Mouse (Mus musculus) hindbrain, embryonic 15.5 days (tissue): ENCODE measurements at regions not wholly inside any gene's neighbourhood (a gene's known extent, or its start where the extent isn't known, plus 50 kb on each side); places are given as distances from the start of the nearest gene placed in this dataset.
A peak's percentile ranks its signal among the peaks of the same experiment; 100 is the strongest.

Source experiments
- ATAC-seq: fragments of 200-750 bp; cut with Nextera tagmentation; 2 replicates; pipeline ENCODE4 v1.8.0; 2017; ENCODE audit warnings: low read depth, moderate number of reproducible peaks, moderate TSS enrichment; ENCODE audit not compliant: low FRiP score
- H3K27ac ChIP-seq: fragments of 300-500 bp; sonication (generic); replicated peaks from 2 replicates; pipeline ENCODE4 v1.5.1; 2015; ENCODE audit warnings: mild to moderate bottlenecking, inconsistent platforms
- H3K27me3 ChIP-seq: fragments of 300-500 bp; sonication (generic); 2 replicates; pipeline ENCODE4 v1.6.1; 2015; ENCODE audit warnings: control low read depth, inconsistent platforms
- H3K36me3 ChIP-seq: fragments of 300-500 bp; sonication (generic); 2 replicates; pipeline ENCODE4 v1.6.1; 2015; ENCODE audit warnings: control low read depth, inconsistent platforms
- H3K4me1 ChIP-seq: fragments of 300-500 bp; sonication (generic); replicated peaks from 2 replicates; pipeline ENCODE4 v1.6.1; 2015; ENCODE audit warnings: control low read depth, inconsistent platforms
- H3K4me2 ChIP-seq: fragments of 300-500 bp; sonication (generic); 2 replicates; pipeline ENCODE4 v1.6.1; 2015; ENCODE audit warnings: moderate library complexity, mild to moderate bottlenecking, inconsistent platforms
- H3K4me3 ChIP-seq: fragments of 300-500 bp; sonication (generic); 2 replicates; pipeline ENCODE4 v1.5.1; 2015; ENCODE audit warnings: mild to moderate bottlenecking, inconsistent platforms
- H3K9ac ChIP-seq: fragments of 300-500 bp; sonication (generic); 2 replicates; pipeline ENCODE4 v1.6.1; 2015; ENCODE audit warnings: inconsistent platforms
- H3K9me3 ChIP-seq: fragments of 300-500 bp; sonication (generic); 2 replicates; pipeline ENCODE4 v1.6.1; 2016; ENCODE audit warnings: control low read depth, inconsistent platforms
- WGBS: fragments of 180-500 bp; shearing (Covaris S2); methylation state at CpG from one replicate; pipeline ENCODE4 v1.1.7; 2015; 5-methylcytosine and 5-hydroxymethylcytosine counted together

DNA sequence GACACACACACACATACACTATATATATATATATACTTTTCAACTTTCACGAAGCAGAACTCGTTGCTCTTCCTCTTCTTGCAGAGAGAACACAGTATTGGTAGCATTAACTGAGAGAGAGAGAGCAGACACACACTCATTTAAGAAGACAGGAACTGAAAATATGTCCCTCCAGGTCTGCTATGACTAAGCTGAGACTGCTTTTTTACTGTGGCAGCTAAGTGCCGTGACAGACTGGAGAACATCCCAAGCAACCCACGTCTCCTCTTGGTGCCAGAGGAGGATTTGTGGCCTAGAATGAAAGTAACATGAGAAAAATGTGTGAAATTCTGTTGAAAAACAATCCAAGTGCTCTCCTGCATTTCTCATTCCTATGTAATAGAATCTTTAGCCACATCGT is 159.9 kb upstream of the Tmco5 start:
- Histone ChIP-seq H3K4me2 (no peak overlapping the region), H3K4me3 (no peak overlapping the region), H3K9me3 (no peaks in the 10 kb centered on the region), H3K27me3 (no peaks in the 10 kb centered on the region), H3K4me1 (no peaks in the 10 kb centered on the region), H3K9ac (no peak overlapping the region), H3K36me3 (no peaks in the 10 kb centered on the region), H3K27ac (no peak overlapping the region)
- WGBS, result 84% methylated on average over 5 of the region's 5 CpGs
- ATAC-seq, result no peak

DNA sequence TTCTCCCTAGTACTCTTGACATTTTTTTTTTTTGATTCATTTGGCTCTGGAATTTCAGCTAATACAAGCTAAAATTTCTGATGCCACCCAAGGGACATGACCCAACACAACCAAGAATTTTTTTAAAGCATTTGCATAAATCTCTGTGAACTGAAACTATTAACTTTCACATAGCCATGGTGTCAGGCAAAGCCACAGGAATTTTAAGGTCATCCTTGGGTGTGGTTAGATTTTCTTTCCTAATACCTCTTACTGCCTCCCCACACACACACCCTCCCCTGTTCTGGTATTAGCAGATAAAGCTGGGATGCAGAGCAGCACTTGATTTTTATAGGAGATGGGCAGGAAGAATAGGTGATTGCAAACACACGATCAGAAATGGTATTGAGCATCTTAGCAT is 150.9 kb upstream of the Tmco5 start:
- Histone ChIP-seq H3K27ac (no peak overlapping the region), H3K4me1 (no peaks in the 10 kb centered on the region), H3K4me3 (no peak overlapping the region), H3K9ac (no peak overlapping the region), H3K9me3 (no peaks in the 10 kb centered on the region), H3K36me3 (no peaks in the 10 kb centered on the region), H3K4me2 (no peak overlapping the region), H3K27me3 (no peaks in the 10 kb centered on the region)
- WGBS, result 81% methylated on average over 1 of the region's 1 CpGs
- no peak for ATAC-seq

DNA sequence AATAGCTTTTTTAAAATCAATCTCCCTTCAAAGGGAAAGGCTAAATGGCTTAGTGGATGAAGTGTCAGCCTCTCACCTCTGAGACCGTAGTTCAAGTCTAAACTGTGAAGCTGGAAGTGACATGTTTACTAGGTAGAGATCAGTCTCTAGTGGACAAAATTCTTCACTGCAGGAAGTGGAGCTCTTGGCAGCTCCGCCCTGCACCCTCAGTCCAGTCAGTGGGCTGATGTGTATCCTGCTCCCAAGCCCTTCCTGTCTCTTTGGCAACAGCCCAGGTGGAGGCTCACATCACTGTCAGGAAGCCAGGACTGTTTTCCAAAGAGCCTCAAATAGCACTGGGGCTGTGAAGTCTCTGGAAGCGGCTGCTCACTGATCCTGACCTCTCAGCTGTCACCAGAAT is 142.8 kb upstream of the Tmco5 start:
- H3K27ac ChIP-seq, result no peak overlapping the region
- no peak overlapping the region for H3K4me3 ChIP-seq
- no peak overlapping the region for H3K4me2 ChIP-seq
- 49% methylated on average over 3 of the region's 3 CpGs for WGBS
- peak; percentile 81 for ATAC-seq
- H3K9me3 ChIP-seq, result no peaks in the 10 kb centered on the region
- H3K36me3 ChIP-seq, result no peaks in the 10 kb centered on the region
- H3K27me3 ChIP-seq, result no peaks in the 10 kb centered on the region
- no peaks in the 10 kb centered on the region for H3K4me1 ChIP-seq
- H3K9ac ChIP-seq, result no peak overlapping the region

DNA sequence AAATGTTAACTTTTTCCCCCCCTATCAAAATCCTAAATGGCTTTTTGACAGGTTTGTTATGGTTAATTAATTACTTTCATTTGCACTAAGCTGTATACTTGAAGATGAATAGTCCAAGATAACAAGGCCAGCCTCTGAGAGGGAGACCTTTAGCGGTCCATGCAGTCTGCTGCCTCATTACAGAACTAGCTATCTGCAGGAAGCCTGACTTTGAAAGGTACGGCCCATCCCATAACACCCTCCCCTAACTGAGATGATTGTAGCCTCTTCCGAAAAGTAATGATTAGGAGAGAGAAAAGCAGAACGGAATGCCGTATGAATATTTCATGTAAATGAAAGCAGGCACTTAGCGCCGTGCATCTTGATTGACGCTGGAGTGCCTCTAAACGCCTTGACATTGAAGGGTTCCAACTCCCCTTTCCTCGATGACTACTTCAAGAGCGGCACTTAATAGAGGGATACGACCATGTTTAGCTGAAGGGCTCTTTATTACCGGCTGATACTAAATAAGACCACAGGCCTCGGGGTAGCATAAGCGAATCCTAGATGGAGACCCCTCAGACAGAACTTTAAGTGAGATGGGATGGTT is 109.9 kb upstream of the Tmco5 start:
- Histone ChIP-seq H3K4me3 (no peak overlapping the region), H3K4me1 (no peaks in the 10 kb centered on the region), H3K9ac (no peak overlapping the region), H3K27ac (no peak overlapping the region), H3K9me3 (no peaks in the 10 kb centered on the region), H3K27me3 (no peaks in the 10 kb centered on the region), H3K36me3 (no peaks in the 10 kb centered on the region), H3K4me2 (no peak overlapping the region)
- WGBS, result 61% methylated on average over 15 of the region's 15 CpGs
- no peak for ATAC-seq

DNA sequence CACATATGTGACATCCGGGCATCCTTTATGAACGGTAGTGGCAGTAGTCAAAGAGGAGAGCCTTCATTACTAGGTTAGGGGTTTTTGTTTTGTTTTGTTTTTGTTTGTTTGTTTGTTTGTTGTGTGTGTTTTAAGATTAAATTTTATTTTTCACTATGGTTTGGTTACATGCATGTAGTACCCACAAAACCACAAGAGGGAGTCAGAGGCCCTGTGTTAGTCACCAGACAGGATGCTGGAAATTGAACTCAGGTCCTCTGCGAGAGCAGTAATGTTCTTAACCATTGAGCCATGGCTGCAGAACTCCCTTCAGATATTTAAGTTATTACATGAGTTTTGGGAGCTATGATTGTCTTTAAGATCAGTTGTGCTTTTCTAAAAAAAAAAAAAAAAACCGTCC is 109.3 kb upstream of the Tmco5 start:
- no peaks in the 10 kb centered on the region for H3K9me3 ChIP-seq
- no peaks in the 10 kb centered on the region for H3K4me1 ChIP-seq
- no peaks in the 10 kb centered on the region for H3K36me3 ChIP-seq
- no peak overlapping the region for H3K9ac ChIP-seq
- H3K4me3 ChIP-seq, result no peak overlapping the region
- no peak overlapping the region for H3K4me2 ChIP-seq
- 87% methylated on average over 4 of the region's 4 CpGs for WGBS
- H3K27me3 ChIP-seq, result no peaks in the 10 kb centered on the region
- no peak for ATAC-seq
- no peak overlapping the region for H3K27ac ChIP-seq

DNA sequence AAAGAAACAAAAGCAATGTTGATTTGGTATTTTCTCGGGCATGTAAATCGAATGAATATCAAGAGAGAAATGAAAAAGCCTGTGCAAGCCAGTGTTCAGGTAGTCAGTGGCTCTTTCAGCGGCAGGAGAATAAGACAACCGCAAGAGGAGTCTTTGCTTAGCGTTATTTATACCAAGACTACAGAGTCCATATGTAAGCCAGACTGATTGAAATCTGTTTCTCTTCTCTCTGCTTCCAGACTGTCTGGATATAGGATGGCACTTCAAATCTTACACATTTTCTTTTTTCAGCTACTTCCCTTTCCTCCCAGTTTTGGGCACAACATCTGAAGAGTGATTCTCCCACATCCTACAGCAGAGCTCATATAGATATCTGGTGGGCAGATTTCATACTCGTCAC is 105.9 kb upstream of the Tmco5 start:
- H3K27ac ChIP-seq, result no peak overlapping the region
- no peak overlapping the region for H3K4me2 ChIP-seq
- no peaks in the 10 kb centered on the region for H3K27me3 ChIP-seq
- no peak overlapping the region for H3K4me3 ChIP-seq
- ATAC-seq, result no peak
- H3K9me3 ChIP-seq, result no peaks in the 10 kb centered on the region
- no peaks in the 10 kb centered on the region for H3K36me3 ChIP-seq
- 88% methylated on average over 6 of the region's 6 CpGs for WGBS
- H3K4me1 ChIP-seq, result no peaks in the 10 kb centered on the region
- no peak overlapping the region for H3K9ac ChIP-seq

DNA sequence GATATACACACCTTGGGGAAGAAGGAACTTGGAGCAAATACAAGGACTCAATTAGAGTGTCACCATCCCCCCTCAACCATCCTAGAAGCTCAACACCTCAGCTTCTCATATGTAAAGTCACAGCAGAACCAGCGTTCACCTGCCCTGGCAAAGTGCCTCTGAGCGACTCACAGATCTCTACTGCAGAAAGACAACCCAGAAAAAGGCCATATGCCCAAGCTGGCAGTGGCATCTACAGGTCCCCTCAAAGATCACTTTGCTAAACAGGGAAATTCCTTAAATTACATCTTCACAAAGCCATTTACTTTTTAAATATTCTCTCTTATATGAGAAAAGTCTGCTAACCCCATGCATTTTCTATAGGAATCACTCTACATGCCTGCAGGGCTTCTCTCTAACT is 78.3 kb upstream of the Tmco5 start:
- Histone ChIP-seq H3K9ac (no peak overlapping the region), H3K4me1 (no peaks in the 10 kb centered on the region), H3K9me3 (no peaks in the 10 kb centered on the region), H3K4me3 (no peak overlapping the region), H3K27ac (no peak overlapping the region), H3K4me2 (no peak overlapping the region), H3K36me3 (no peaks in the 10 kb centered on the region), H3K27me3 (no peaks in the 10 kb centered on the region)
- WGBS, result 94% methylated on average over 2 of the region's 2 CpGs
- ATAC-seq, result no peak

DNA sequence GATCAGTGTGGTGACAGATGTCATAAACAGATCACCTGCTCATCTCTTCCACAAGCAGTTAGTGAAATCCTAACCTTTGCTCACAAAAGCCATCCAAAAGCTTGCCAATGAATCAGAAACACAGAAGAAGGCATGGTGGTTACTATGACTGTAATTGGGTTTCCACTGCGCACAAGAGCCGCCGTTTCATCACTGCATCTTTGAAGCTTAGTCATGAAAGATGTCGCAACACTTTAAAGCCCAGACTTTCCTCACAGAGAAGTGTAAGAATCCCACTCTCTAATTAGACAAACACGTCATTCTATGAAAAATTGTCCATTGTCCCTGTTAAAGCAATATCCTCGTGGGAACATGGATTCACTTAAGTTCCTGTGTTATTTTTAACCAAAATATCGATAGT is 76.9 kb upstream of the Tmco5 start:
- Histone ChIP-seq H3K27ac (no peak overlapping the region), H3K9ac (no peak overlapping the region), H3K4me3 (no peak overlapping the region), H3K36me3 (no peaks in the 10 kb centered on the region), H3K27me3 (no peaks in the 10 kb centered on the region), H3K9me3 (no peaks in the 10 kb centered on the region), H3K4me1 (no peaks in the 10 kb centered on the region), H3K4me2 (no peak overlapping the region)
- WGBS, result 87% methylated on average over 7 of the region's 7 CpGs
- ATAC-seq, result no peak

DNA sequence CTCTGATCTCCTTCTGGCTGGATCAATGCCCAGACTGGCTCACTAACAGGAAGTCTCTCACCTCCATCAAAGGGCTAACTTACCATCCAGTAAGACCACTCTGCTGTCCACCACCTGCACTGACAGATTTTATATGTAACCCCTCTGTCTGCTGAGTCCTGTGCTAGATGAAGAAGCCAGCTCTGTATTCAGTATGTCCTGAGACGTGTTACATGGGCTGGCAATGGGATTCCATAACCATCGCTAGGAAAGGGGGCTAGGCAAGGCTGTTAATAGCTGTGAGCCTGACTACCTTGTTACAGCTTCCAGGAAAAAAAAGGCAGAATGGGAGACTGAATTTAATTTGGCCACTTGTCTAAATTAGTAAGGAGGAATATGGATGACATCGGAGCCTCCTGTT is 71.3 kb upstream of the Tmco5 start:
- ATAC-seq, result no peak
- Histone ChIP-seq H3K4me2 (no peak overlapping the region), H3K9ac (no peak overlapping the region), H3K27ac (no peak overlapping the region), H3K36me3 (no peaks in the 10 kb centered on the region), H3K4me3 (no peak overlapping the region), H3K27me3 (no peaks in the 10 kb centered on the region), H3K4me1 (no peaks in the 10 kb centered on the region), H3K9me3 (no peaks in the 10 kb centered on the region)
- 72% methylated on average over 3 of the region's 3 CpGs for WGBS

DNA sequence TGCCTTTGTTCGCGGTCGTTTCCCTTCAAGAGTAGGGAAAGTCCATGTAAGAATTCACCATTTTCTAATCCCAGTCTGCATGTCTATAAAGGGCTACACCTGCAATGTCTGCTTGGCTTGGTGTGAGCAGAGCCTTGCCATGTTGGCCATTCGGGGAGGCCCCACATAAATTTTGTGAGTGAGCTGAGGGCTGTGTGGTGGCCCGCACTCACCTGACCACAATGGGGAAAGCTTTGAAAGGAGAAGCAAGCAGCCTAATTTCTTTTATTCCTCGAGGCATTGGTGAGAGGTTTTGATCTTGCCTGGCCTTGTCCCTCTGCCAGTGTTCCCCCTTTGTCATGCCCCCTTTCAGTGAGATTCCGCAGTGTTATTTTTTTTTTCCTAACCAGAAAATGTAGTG is 70.9 kb upstream of the Tmco5 start:
- H3K9me3 ChIP-seq, result no peaks in the 10 kb centered on the region
- H3K4me3 ChIP-seq, result no peak overlapping the region
- no peaks in the 10 kb centered on the region for H3K4me1 ChIP-seq
- no peak overlapping the region for H3K4me2 ChIP-seq
- no peaks in the 10 kb centered on the region for H3K36me3 ChIP-seq
- no peak for ATAC-seq
- no peaks in the 10 kb centered on the region for H3K27me3 ChIP-seq
- H3K27ac ChIP-seq, result no peak overlapping the region
- WGBS, result 74% methylated on average over 7 of the region's 7 CpGs
- H3K9ac ChIP-seq, result no peak overlapping the region

DNA sequence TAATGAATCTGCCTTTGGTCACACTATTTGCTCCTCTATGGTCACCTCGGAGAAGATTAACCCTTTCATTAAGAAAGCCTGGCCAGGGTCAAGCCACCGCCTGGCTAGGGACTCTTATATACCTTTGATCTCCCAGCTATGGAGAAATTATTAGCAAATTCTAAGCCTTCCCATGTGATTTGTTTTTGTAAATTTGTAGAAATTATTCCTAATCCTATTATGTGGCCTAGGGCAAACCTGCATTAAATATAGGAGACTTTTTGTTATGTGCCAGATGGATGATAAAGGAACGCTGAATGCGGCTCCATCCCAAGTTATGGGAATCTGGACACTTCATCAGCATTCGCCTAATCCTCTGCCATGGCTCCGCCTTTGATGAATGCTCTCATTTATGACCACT is 70.4 kb upstream of the Tmco5 start:
- H3K36me3 ChIP-seq, result no peaks in the 10 kb centered on the region
- 60% methylated on average over 6 of the region's 6 CpGs for whole genome bisulfite sequencing
- H3K9me3 ChIP-seq, result no peaks in the 10 kb centered on the region
- no peak overlapping the region for H3K4me2 ChIP-seq
- H3K27me3 ChIP-seq, result no peaks in the 10 kb centered on the region
- no peak overlapping the region for H3K27ac ChIP-seq
- H3K9ac ChIP-seq, result no peak overlapping the region
- H3K4me1 ChIP-seq, result peaks cover 1% of the 10 kb centered on the region; the same call in 1 of the 2 replicates
- H3K4me3 ChIP-seq, result no peak overlapping the region
- no peak for ATAC-seq

DNA sequence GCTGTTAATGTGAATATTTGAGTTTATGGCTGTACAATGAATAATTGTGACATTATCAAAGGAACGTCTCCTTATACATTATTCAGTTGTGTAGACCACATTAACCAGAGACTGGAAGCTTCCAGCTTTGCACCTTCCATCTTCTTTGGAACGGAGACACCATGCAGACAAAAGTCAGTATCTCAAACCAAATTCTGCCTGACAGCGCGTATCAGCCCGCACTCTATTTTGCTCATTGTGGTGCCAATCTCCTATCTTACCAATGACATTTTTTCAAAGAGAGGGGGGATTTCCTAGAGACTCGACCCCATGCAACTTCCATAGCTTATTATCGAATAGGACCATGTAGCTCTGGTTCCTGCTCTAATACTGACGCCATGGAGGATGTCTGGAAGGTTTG is 69.9 kb upstream of the Tmco5 start:
- Histone ChIP-seq H3K36me3 (no peaks in the 10 kb centered on the region), H3K27me3 (no peaks in the 10 kb centered on the region), H3K4me1 (peaks cover 4% of the 10 kb centered on the region; the same call in 1 of the 2 replicates), H3K4me2 (no peak overlapping the region), H3K9ac (no peak overlapping the region), H3K4me3 (no peak overlapping the region), H3K9me3 (no peaks in the 10 kb centered on the region), H3K27ac (no peak overlapping the region)
- no peak for ATAC-seq
- WGBS, result 81% methylated on average over 8 of the region's 8 CpGs

DNA sequence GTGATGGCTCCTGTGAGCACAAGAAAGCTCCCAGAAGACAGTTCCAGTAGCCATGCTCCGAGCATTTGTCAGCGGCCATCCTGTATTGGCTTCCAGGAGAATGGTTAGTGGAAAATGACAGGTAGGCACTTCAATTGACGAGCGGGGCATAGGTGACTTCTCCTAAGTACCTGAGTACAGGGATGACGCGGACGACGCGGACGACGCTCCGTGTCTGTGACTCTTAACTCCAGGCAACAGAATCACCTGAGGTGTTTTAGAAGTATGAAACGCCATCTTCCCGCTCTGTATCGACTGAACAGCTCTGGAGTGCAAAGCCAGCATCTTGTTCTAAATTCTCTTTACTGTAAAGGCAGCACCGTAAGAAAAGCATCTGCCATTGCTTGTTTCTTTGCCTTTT is 68.4 kb upstream of the Tmco5 start:
- no peaks in the 10 kb centered on the region for H3K27me3 ChIP-seq
- 93% methylated on average over 16 of the region's 16 CpGs for WGBS
- H3K9me3 ChIP-seq, result no peaks in the 10 kb centered on the region
- no peak overlapping the region for H3K27ac ChIP-seq
- H3K9ac ChIP-seq, result no peak overlapping the region
- H3K4me2 ChIP-seq, result no peak overlapping the region
- ATAC-seq, result no peak
- H3K4me1 ChIP-seq, result peaks cover 4% of the 10 kb centered on the region; the same call in 1 of the 2 replicates
- H3K36me3 ChIP-seq, result no peaks in the 10 kb centered on the region
- no peak overlapping the region for H3K4me3 ChIP-seq
